10 mouse cellular contexts compared by ENCODE assay signal in the genomic region with DNA sequence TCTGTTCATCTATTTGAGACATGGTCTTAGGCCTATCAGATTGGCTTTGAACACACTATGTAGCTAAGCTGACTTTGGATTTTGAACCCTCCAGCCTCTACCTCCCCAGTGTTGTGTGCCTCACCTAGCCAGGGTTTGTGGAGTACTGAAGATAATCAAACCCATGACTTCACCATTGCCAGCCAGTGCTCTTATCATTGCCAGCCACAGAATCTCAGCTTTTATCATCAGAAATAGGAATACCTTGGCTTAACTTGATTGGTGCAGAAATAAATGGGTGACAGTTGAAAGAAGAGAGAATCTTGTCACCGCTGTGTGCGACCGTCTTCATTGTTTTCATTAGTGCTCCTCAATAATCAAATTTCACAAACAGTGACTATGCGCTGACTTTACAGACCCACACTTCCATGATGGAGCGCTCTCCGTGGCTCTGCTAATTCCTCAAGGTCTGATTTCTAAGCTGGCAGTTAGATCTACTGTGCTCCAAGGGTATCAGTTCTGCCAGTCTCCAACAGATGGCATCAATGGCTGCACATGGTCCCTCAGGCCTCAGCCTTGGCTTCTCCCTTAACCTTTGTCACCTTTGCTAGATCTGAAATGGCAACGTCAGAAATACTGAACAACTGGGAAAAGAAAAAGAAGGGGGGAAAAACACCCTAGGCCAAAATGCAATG.
DNase-seq lines count a peak whose midpoint lies in the region; ATAC-seq and TF ChIP-seq lines count a peak whose summit lies in the region.
"Had no signal": no experiment of that assay in that cellular context is flagged by ENCODE, and none has a peak within 500 bp of the region (broad histone marks: within the 10 kb centered on the region; RNA-seq: fewer than 3 reads in every experiment).

No protein-coding gene starts in this region.

- H3K4me3 ChIP-seq in intestine, postnatal 0 days (ENCODE audit: low read depth, low read length), result no peak overlapping the region
- H3K4me3 ChIP-seq in intestine, embryonic 16.5 days (ENCODE audit: low read length), result no peak overlapping the region
- no peak overlapping the region for H3K4me3 ChIP-seq in neural tube, embryonic 15.5 days (replicated peaks)
- no peak overlapping the region for H3K4me3 ChIP-seq in forebrain, embryonic 13.5 days
- H3K4me3 ChIP-seq: heart, embryonic 15.5 days had no signal

- no peak overlapping the region for H3K9ac ChIP-seq in intestine, postnatal 0 days (ENCODE audit: low read depth, low read length)
- no peak overlapping the region for H3K9ac ChIP-seq in intestine, embryonic 16.5 days (ENCODE audit: low read depth, low read length)
- H3K9ac ChIP-seq in neural tube, embryonic 15.5 days (replicated peaks), result no peak overlapping the region
- H3K9ac ChIP-seq in forebrain, embryonic 13.5 days, result no peak overlapping the region
- H3K9ac ChIP-seq: heart, embryonic 15.5 days had no signal

- H3K27ac ChIP-seq in intestine, postnatal 0 days (ENCODE audit: low read depth, low read length), result no peak overlapping the region
- no peak overlapping the region for H3K27ac ChIP-seq in intestine, embryonic 16.5 days (ENCODE audit: low read length)
- no peak overlapping the region for H3K27ac ChIP-seq in neural tube, embryonic 15.5 days (replicated peaks)
- H3K27ac ChIP-seq in forebrain, embryonic 13.5 days, result no peak overlapping the region
- H3K27ac ChIP-seq: heart, embryonic 15.5 days had no signal

- no peaks in the 10 kb centered on the region for H3K4me1 ChIP-seq in intestine, postnatal 0 days (replicated peaks; ENCODE audit: control insufficient read depth, insufficient read depth, low read length)
- 0 out of 2 replicates have a peak, but pooled peaks cover 6% of the 10 kb centered on the region for H3K4me1 ChIP-seq in intestine, embryonic 16.5 days (ENCODE audit: control insufficient read depth, insufficient read depth, low read length)
- H3K4me1 ChIP-seq in neural tube, embryonic 15.5 days, result peaks cover 16% of the 10 kb centered on the region
- peaks cover 42% of the 10 kb centered on the region for H3K4me1 ChIP-seq in forebrain, embryonic 13.5 days

- no peaks in the 10 kb centered on the region for H3K9me3 ChIP-seq in intestine, postnatal 0 days (ENCODE audit: control insufficient read depth)
- H3K9me3 ChIP-seq in intestine, embryonic 16.5 days (ENCODE audit: control insufficient read depth, low read length), result no peaks in the 10 kb centered on the region
- no peaks in the 10 kb centered on the region for H3K9me3 ChIP-seq in neural tube, embryonic 15.5 days (replicated peaks)
- no peaks in the 10 kb centered on the region for H3K9me3 ChIP-seq in forebrain, embryonic 13.5 days (replicated peaks)
- H3K9me3 ChIP-seq: heart, embryonic 15.5 days had no signal

- peak; percentile 76 for DNase-seq in CD4-positive, CD25-positive, alpha-beta regulatory T cell, adult 2 months (ENCODE audit: low read depth, low spot score)
- peak; percentile 44 for DNase-seq in brain, adult 2 months (ENCODE audit: low read depth, low spot score)
- DNase-seq in right cerebral cortex, postnatal 25 days, result no peak
- DNase-seq: cerebellum, adult 8-10 months had no signal

- H3K36me3 ChIP-seq in intestine, postnatal 0 days (ENCODE audit: control insufficient read depth, insufficient read depth), result no peaks in the 10 kb centered on the region
- H3K36me3 ChIP-seq in intestine, embryonic 16.5 days (ENCODE audit: control insufficient read depth, insufficient read depth, low read length), result no peaks in the 10 kb centered on the region
- no peaks in the 10 kb centered on the region for H3K36me3 ChIP-seq in neural tube, embryonic 15.5 days
- no peaks in the 10 kb centered on the region for H3K36me3 ChIP-seq in forebrain, embryonic 13.5 days (ENCODE audit: poor library complexity, severe bottlenecking)
- H3K36me3 ChIP-seq: heart, embryonic 15.5 days had no signal

- peak; percentile 39 for TF ChIP-seq CTCF in intestine, postnatal 0 days (IDR thresholded peaks at IDR 0.05; ENCODE audit: low read depth)

- no peak overlapping the region for H3K4me2 ChIP-seq in intestine, postnatal 0 days (replicated peaks; ENCODE audit: low read depth)
- H3K4me2 ChIP-seq in intestine, embryonic 16.5 days (ENCODE audit: low read depth, low read length), result no peak overlapping the region
- no peak overlapping the region for H3K4me2 ChIP-seq in neural tube, embryonic 15.5 days
- no peak overlapping the region for H3K4me2 ChIP-seq in forebrain, embryonic 13.5 days
- H3K4me2 ChIP-seq: heart, embryonic 15.5 days had no signal

- H3K27me3 ChIP-seq in intestine, postnatal 0 days (replicated peaks; ENCODE audit: control insufficient read depth, insufficient read depth, low read length), result no peaks in the 10 kb centered on the region
- H3K27me3 ChIP-seq in intestine, embryonic 16.5 days (replicated peaks; ENCODE audit: control insufficient read depth, insufficient read depth, low read length), result no peaks in the 10 kb centered on the region
- H3K27me3 ChIP-seq in neural tube, embryonic 15.5 days (replicated peaks), result no peaks in the 10 kb centered on the region
- H3K27me3 ChIP-seq in forebrain, embryonic 13.5 days, result no peaks in the 10 kb centered on the region
- H3K27me3 ChIP-seq: heart, embryonic 15.5 days had no signal

- 83% methylated on average over 7 of the region's 7 CpGs for WGBS in intestine, postnatal 0 days
- 83% methylated on average over 7 of the region's 7 CpGs for WGBS in intestine, embryonic 16.5 days
- WGBS in neural tube, embryonic 15.5 days, result 83% methylated on average over 7 of the region's 7 CpGs
- WGBS in forebrain, embryonic 13.5 days, result 93% methylated on average over 7 of the region's 7 CpGs

- ATAC-seq in intestine, postnatal 0 days, result no peak
- no peak for ATAC-seq in intestine, embryonic 16.5 days
- ATAC-seq in megakaryocyte-erythroid progenitor cell, adult 5-6 weeks (replicated peaks; ENCODE audit: low FRiP score, low TSS enrichment, poor library complexity, severe bottlenecking), result peak; percentile 45
- ATAC-seq in neural tube, embryonic 15.5 days (ENCODE audit: low FRiP score), result no peak
- no peak for ATAC-seq in forebrain, embryonic 13.5 days
